Mouse (Mus musculus): Measurements from ENCODE around the gene Fstl4.

DNA sequence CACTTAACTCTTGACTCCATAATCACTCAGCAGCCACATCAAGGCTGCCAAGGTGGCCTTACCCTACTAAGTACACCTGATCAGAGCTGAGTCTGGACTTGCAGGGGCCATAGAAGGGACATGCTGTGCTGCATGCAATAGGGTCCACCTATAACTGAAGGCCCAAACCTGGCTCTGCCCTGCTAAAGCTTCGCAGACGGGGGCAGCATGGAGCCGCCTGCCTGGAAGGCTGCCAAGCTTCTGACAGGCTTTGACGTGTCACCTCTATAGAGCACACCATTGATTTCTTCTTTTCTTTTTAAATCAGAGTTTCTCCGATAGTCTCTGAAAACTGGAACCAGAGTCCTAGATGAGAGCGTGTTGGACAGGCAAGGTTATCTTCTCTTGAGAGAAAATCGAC lies 146.4 kb downstream of the Fstl4 start:
- no peak for TF ChIP-seq CTCF (IDR thresholded peaks at IDR 0.05; ENCODE audit: extremely low read depth, insufficient read length, insufficient replicate concordance, low read depth, low read length)
- no peak for TF ChIP-seq POLR2A (IDR thresholded peaks at IDR 0.05; ENCODE audit: low read depth, low read length)
